Mouse (Mus musculus): ENCODE results near the gene Scn5a.

The Scn5a gene

GRCm38 (mm10) chr9:119566214-119566613 is 12.6 kb downstream of the Scn5a start:
- no peak for DNase-seq (ENCODE audit: extremely low read depth, insufficient read length, low spot score)

- DNase-seq (ENCODE audit: extremely low read depth, insufficient read length, low spot score): no peak
Observed at GRCm38 (mm10) chr9:119564803-119565202, 14.0 kb downstream of the Scn5a start.

GRCm38 (mm10) chr9:119563617-119564016 is 15.2 kb downstream of the Scn5a start:
- peak; percentile 83 for DNase-seq (ENCODE audit: extremely low read depth, insufficient read length, low spot score)

GRCm38 (mm10) chr9:119562256-119562655 is 16.6 kb downstream of the Scn5a start:
- DNase-seq (ENCODE audit: extremely low read depth, insufficient read length, low spot score): peak; percentile 64

GRCm38 (mm10) chr9:119561746-119562145 is 17.1 kb downstream of the Scn5a start:
- DNase-seq (ENCODE audit: extremely low read depth, insufficient read length, low spot score): peak; percentile 76

GRCm38 (mm10) chr9:119559537-119560276 is 19.1 kb downstream of the Scn5a start:
- no peak for DNase-seq (ENCODE audit: extremely low read depth, insufficient read length, low spot score)

GRCm38 (mm10) chr9:119558119-119558854 is 20.5 kb downstream of the Scn5a start:
- DNase-seq (ENCODE audit: extremely low read depth, insufficient read length, low spot score): no peak

GRCm38 (mm10) chr9:119556043-119556442 is 22.8 kb downstream of the Scn5a start:
- DNase-seq (ENCODE audit: extremely low read depth, insufficient read length, low spot score): no peak

GRCm38 (mm10) chr9:119547528-119547927 is 31.3 kb downstream of the Scn5a start:
- no peak for DNase-seq (ENCODE audit: extremely low read depth, insufficient read length, low spot score)

- no peak for DNase-seq (ENCODE audit: extremely low read depth, insufficient read length, low spot score)
Observed at GRCm38 (mm10) chr9:119547128-119547527, 31.7 kb downstream of the Scn5a start.

- DNase-seq (ENCODE audit: extremely low read depth, insufficient read length, low spot score): no peak
Observed at GRCm38 (mm10) chr9:119540726-119541125, 38.1 kb downstream of the Scn5a start.

GRCm38 (mm10) chr9:119537823-119538222 is 41.0 kb downstream of the Scn5a start:
- peak; percentile 58 for DNase-seq (ENCODE audit: extremely low read depth, insufficient read length, low spot score)

- DNase-seq (ENCODE audit: extremely low read depth, insufficient read length, low spot score): no peak
Observed at GRCm38 (mm10) chr9:119531684-119532417, 47.0 kb downstream of the Scn5a start.

- DNase-seq (ENCODE audit: extremely low read depth, insufficient read length, low spot score): no peak
Observed at GRCm38 (mm10) chr9:119524511-119524910, 54.3 kb downstream of the Scn5a start.

GRCm38 (mm10) chr9:119523301-119523700 is 55.5 kb downstream of the Scn5a start:
- peak; percentile 71 for DNase-seq (ENCODE audit: extremely low read depth, insufficient read length, low spot score)

GRCm38 (mm10) chr9:119519116-119519515 is 59.7 kb downstream of the Scn5a start:
- DNase-seq (ENCODE audit: extremely low read depth, insufficient read length, low spot score): no peak

GRCm38 (mm10) chr9:119518177-119518576 is 60.6 kb downstream of the Scn5a start:
- no peak for DNase-seq (ENCODE audit: extremely low read depth, insufficient read length, low spot score)

GRCm38 (mm10) chr9:119517467-119517866 is 61.3 kb downstream of the Scn5a start:
- no peak for DNase-seq (ENCODE audit: extremely low read depth, insufficient read length, low spot score)

- no peak for DNase-seq (ENCODE audit: extremely low read depth, insufficient read length, low spot score)
Observed at GRCm38 (mm10) chr9:119516815-119517214, 62.0 kb downstream of the Scn5a start.

- no peak for DNase-seq (ENCODE audit: extremely low read depth, insufficient read length, low spot score)
Observed at GRCm38 (mm10) chr9:119515454-119515853, 63.4 kb downstream of the Scn5a start.

- DNase-seq (ENCODE audit: extremely low read depth, insufficient read length, low spot score): no peak
Observed at GRCm38 (mm10) chr9:119514986-119515385, 63.8 kb downstream of the Scn5a start.
